Mouse (Mus musculus) MEL (cell line): Measurements from ENCODE around the gene Cldn34c3. TPM values are rescaled to one million over a fixed set of nuclear protein-coding genes. Genes with fewer than 3 reads are reported as not detected.
"Not testable (repeated sequence)": the region's sequence is repeated elsewhere in the genome, so short reads cannot be mapped to it uniquely, and the experiment has no call there.

ENCODE experiments used
- DNase-seq: peaks from one replicate; pipeline ENCODE4 v3.0.0; 2011; ENCODE audit warnings: low read depth, low spot score
- H3K27ac ChIP-seq: 2 replicates; pipeline ENCODE4 v1.5.1; 2012; ENCODE audit warnings: low read depth, mild to moderate bottlenecking, control low read depth, low read length, moderate library complexity; ENCODE audit not compliant: control insufficient read depth
- H3K27me3 ChIP-seq, 2 experiments: fragments of 150-350 bp in 1 of 2; sonication (generic) in 1 of 2; 2 replicates each; pipeline ENCODE4 v1.6.1; 2012; ENCODE audit warnings: low read length in 2 of 2, mild to moderate bottlenecking in 2 of 2, improper control_type of control experiment in 1 of 2, moderate library complexity in 1 of 2; ENCODE audit not compliant: insufficient read depth in 2 of 2, control insufficient read depth in 1 of 2
- H3K36me3 ChIP-seq, 2 experiments: 2 replicates each; pipeline ENCODE4 v1.6.1; 2012 to 2014; ENCODE audit warnings: low read length in 2 of 2, improper control_type of control experiment in 1 of 2, inconsistent platforms in 1 of 2, mild to moderate bottlenecking in 1 of 2; ENCODE audit not compliant: insufficient read depth in 2 of 2, control insufficient read depth in 1 of 2
- H3K4me1 ChIP-seq, 2 experiments: fragments of 150-350 bp in 1 of 2; sonication (generic) in 1 of 2; 2 replicates each; pipeline ENCODE4 v1.6.1; 2012; ENCODE audit warnings: low read length in 2 of 2, improper control_type of control experiment in 1 of 2, mild to moderate bottlenecking in 1 of 2; ENCODE audit not compliant: insufficient read depth in 2 of 2, control insufficient read depth in 1 of 2
- H3K4me3 ChIP-seq, 2 experiments: fragments of 150-350 bp in 1 of 2; sonication (generic) in 1 of 2; 2 replicates each; pipeline ENCODE4 v1.5.1; 2012; ENCODE audit warnings: low read depth in 2 of 2, low read length in 2 of 2, mild to moderate bottlenecking in 2 of 2, moderate library complexity in 2 of 2, control low read depth in 1 of 2, improper control_type of control experiment in 1 of 2; ENCODE audit not compliant: control insufficient read depth in 1 of 2, insufficient read depth in 1 of 2
- H3K79me2 ChIP-seq: 2 replicates; pipeline ENCODE4 v1.6.1; 2012; ENCODE audit warnings: mild to moderate bottlenecking, low read length, moderate library complexity; ENCODE audit not compliant: control insufficient read depth, poor library complexity, insufficient read depth
- H3K9ac ChIP-seq: 2 replicates; pipeline ENCODE4 v1.6.1; 2012; ENCODE audit warnings: low read depth, mild to moderate bottlenecking, control low read depth, low read length, moderate library complexity; ENCODE audit not compliant: control insufficient read depth, poor library complexity, severe bottlenecking
- H3K9me3 ChIP-seq: fragments of 150-350 bp; sonication (generic); replicated peaks from 2 replicates; pipeline ENCODE4 v1.6.1; 2012; ENCODE audit warnings: mild to moderate bottlenecking, low read length, improper control_type of control experiment, moderate library complexity; ENCODE audit not compliant: insufficient read depth
- polyA plus RNA-seq, 2 experiments: library from polyadenylated mRNA; stranded (reverse) in 1 of 2; unstranded in 1 of 2; fragments of >175 nt in 1 of 2; fragments of >200 nt in 1 of 2; gene quantifications; 2 replicates each; pipeline versions ENCODE4 v1.2.1 to v1.2.4; 2012; ENCODE audit warnings: low replicate concordance in 2 of 2, low read depth in 1 of 2; ENCODE audit not compliant: insufficient read length in 2 of 2, insufficient read depth in 1 of 2, missing spikeins in 1 of 2
- total RNA-seq: library from RNA; depleted of rRNA; stranded (reverse); fragments of 300-350 nt; gene quantifications from 2 replicates; pipeline ENCODE4 v1.2.3, GENCODE M21; 2012; rRNA removed

The Cldn34c3 gene
- not detected in 2 replicates for total RNA-seq
- not detected for polyA plus RNA-seq

DNA sequence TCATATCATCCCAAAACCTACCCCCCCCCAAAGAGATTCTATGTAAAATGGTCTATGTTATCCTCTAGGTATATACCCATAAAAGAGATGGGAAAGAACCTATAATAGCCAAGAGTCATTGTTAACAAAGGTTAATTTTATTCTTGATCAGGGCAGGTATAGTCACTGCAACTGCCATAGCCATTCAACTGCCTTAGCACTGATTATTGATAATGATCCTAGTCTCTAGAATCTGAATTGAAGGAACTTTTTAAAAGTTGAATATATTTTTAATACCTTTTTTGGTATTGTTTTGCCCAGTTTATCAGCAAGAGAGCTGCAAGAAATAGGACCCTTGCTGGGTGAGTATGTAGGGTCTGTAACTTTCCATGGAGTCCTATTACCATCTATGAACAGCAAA, at the start of gene Cldn34c3:
Cldn34c3 (plus strand) TSS at position 301 of the 400 bp plus-strand sequence.
- H3K79me2 ChIP-seq, H3K27me3 ChIP-seq, H3K27ac ChIP-seq, H3K9me3 ChIP-seq, H3K4me1 ChIP-seq, H3K36me3 ChIP-seq, DNase-seq, H3K4me3 ChIP-seq, H3K9ac ChIP-seq: not testable (repeated sequence)

Other genes with a start within 250 kb of the Cldn34c3 start
- gene Cldn34c2, start 212.0 kb upstream of the Cldn34c3 start, total RNA-seq: not detected in 2 replicates
- not detected for gene Cldn34c2, start 212.0 kb upstream of the Cldn34c3 start, polyA plus RNA-seq
- gene Gm17467, start 88.9 kb upstream of the Cldn34c3 start, total RNA-seq: not detected in 2 replicates
- not detected for gene Gm17467, start 88.9 kb upstream of the Cldn34c3 start, polyA plus RNA-seq